Mouse (Mus musculus) heart, embryonic 15.5 days (tissue): ENCODE measurements at regions not wholly inside any gene's neighbourhood (a gene's known extent, or its start where the extent isn't known, plus 50 kb on each side); places are given as distances from the start of the nearest gene placed in this dataset.

Experiments used
- ATAC-seq: fragments of 200-750 bp; cut with Nextera tagmentation; replicated peaks from 2 replicates; pipeline ENCODE4 v1.8.0; 2017; ENCODE audit warnings: low read depth, moderate TSS enrichment; ENCODE audit not compliant: insufficient number of reproducible peaks, insufficient read depth, low FRiP score
- H3K27ac ChIP-seq: fragments of 300-500 bp; sonication (generic); 2 replicates; pipeline ENCODE4 v1.5.1; 2015; ENCODE audit warnings: mild to moderate bottlenecking, inconsistent platforms
- H3K27me3 ChIP-seq: fragments of 300-500 bp; sonication (generic); 2 replicates; pipeline ENCODE4 v1.6.1; 2015; ENCODE audit warnings: inconsistent platforms
- H3K36me3 ChIP-seq: fragments of 300-500 bp; sonication (generic); 2 replicates; pipeline ENCODE4 v1.6.1; 2015; ENCODE audit warnings: mild to moderate bottlenecking, inconsistent platforms
- H3K4me1 ChIP-seq: fragments of 300-500 bp; sonication (generic); replicated peaks from 2 replicates; pipeline ENCODE4 v1.6.1; 2015; ENCODE audit warnings: inconsistent platforms
- H3K4me2 ChIP-seq: fragments of 300-500 bp; sonication (generic); 2 replicates; pipeline ENCODE4 v1.6.1; 2015; ENCODE audit warnings: inconsistent platforms, mild to moderate bottlenecking, moderate library complexity
- H3K4me3 ChIP-seq: fragments of 300-500 bp; sonication (generic); 2 replicates; pipeline ENCODE4 v1.5.1; 2015; ENCODE audit warnings: mild to moderate bottlenecking, inconsistent platforms
- H3K9ac ChIP-seq: fragments of 300-500 bp; sonication (generic); 2 replicates; pipeline ENCODE4 v1.6.1; 2015; ENCODE audit warnings: mild to moderate bottlenecking, inconsistent platforms
- H3K9me3 ChIP-seq: fragments of 300-500 bp; sonication (generic); replicated peaks from 2 replicates; pipeline ENCODE4 v1.6.1; 2016; ENCODE audit warnings: inconsistent platforms
- WGBS: fragments of 180-500 bp; shearing (Covaris S2); methylation state at CpG from one replicate; pipeline ENCODE4 v1.1.7; 2015; ENCODE audit warnings: mixed read lengths; 5-methylcytosine and 5-hydroxymethylcytosine counted together

DNA sequence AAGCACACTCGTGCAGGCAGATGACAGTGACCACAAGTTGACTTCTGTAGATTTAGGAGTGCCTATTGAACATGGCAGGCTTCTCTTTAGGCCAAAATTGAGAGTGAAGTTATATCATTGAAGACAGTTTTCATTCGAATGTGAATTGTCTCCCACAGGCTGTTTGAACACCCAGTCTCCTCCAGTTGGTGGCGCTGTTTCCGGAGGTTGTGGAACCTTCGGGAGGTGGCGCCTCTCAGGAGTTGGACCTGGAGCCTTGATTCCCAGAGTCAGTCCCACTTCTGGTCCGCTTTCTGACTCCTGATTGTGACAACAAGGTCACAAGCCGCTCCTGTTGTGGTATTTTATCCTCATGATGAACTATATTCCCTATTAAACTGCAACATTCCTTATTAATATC lies 254.5 kb downstream of the Gm11077 start:
- WGBS, result 82% methylated on average over 8 of the region's 8 CpGs
- H3K4me1 ChIP-seq, result no peaks in the 10 kb centered on the region
- no peak for ATAC-seq

DNA sequence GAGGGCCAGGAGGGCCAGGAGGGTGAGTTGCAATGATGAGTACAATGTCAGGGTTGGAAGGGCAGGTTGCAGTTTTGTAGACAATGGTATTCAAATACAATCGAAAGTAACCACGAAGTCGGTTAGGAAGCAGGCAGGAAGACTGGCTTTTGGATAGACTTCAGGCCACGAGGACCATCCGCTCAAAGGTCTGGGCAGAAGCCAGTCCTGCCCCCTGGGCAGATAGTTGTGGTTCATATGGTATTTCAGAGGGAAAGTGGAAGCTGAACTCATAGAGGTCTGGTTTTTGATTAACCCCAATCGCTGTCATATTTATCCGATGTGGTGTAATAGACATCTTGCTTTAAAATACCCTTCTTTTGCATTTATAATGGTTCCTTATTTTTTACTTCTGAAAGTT lies 255.2 kb downstream of the Gm11077 start:
- Histone ChIP-seq H3K9me3 (no peaks in the 10 kb centered on the region), H3K36me3 (no peaks in the 10 kb centered on the region), H3K4me3 (no peak overlapping the region), H3K9ac (no peak overlapping the region), H3K4me1 (no peaks in the 10 kb centered on the region), H3K27me3 (no peaks in the 10 kb centered on the region), H3K27ac (no peak overlapping the region), H3K4me2 (no peak overlapping the region)
- WGBS, result 87% methylated on average over 7 of the region's 7 CpGs
- no peak for ATAC-seq

More for the DNA sequence above, 254.5 kb downstream of the Gm11077 start:
- no peaks in the 10 kb centered on the region for H3K27me3 ChIP-seq
- H3K9ac ChIP-seq, result no peak overlapping the region
- H3K4me3 ChIP-seq, result no peak overlapping the region
- no peaks in the 10 kb centered on the region for H3K9me3 ChIP-seq
- H3K4me2 ChIP-seq, result no peak overlapping the region
- no peaks in the 10 kb centered on the region for H3K36me3 ChIP-seq
- H3K27ac ChIP-seq, result no peak overlapping the region

GRCm38 (mm10) chr6:140993643-140994580 lies 255.2 kb upstream of the Pde3a start:
- 79% methylated on average over 13 of the region's 13 CpGs for WGBS
- Histone ChIP-seq H3K9ac (no peak overlapping the region), H3K4me2 (no peak overlapping the region), H3K27me3 (no peaks in the 10 kb centered on the region), H3K27ac (no peak overlapping the region), H3K4me1 (no peaks in the 10 kb centered on the region), H3K36me3 (no peaks in the 10 kb centered on the region), H3K9me3 (no peaks in the 10 kb centered on the region; the same call in 1 of the 2 replicates), H3K4me3 (no peak overlapping the region)
- ATAC-seq, result no peak

DNA sequence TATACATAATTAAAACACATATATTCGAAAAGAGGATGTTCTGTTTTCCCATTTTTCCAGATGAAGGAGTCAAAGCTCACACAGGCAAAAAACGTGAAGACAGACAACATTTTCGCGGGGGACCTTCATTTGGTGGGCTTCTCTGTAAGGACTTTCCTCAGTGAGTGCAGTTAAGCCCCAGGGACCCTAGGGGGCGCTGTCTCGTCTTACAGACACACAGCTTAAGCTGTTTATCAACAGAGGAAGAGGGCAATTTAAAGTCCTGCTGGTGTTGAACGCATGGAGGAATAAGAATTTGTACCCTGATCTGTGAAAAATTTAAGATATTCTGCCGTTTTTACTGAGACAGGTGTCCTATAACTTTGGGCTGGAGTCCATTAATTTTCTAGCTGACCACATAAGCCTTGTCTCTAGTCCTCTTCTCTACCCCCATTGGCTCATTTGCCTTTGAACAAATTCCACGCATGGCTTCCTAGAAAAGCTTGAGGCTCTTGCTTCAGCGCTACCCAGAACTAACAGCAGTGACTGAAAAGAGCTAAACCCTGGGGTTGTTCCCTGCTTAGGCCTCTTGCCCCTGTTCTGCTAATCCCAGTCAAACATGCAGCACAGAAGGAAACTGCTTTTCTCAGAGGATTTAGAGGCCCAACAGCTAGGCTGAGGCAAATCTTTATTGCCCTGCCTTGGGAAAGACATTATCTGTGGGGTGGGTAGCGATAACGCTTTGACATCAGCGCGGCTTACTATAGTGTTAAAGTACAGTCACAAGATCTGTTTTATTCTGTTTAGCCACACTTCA lies 253.5 kb upstream of the Pde3a start:
- Histone ChIP-seq H3K27me3 (no peaks in the 10 kb centered on the region), H3K4me1 (0 out of 2 replicates have a peak, but pooled peaks cover under 1% of the 10 kb centered on the region), H3K9ac (no peak overlapping the region), H3K4me3 (no peak overlapping the region), H3K9me3 (no peaks in the 10 kb centered on the region; the same call in 1 of the 2 replicates), H3K27ac (no peak overlapping the region), H3K36me3 (no peaks in the 10 kb centered on the region), H3K4me2 (no peak overlapping the region)
- WGBS, result 61% methylated on average over 14 of the region's 14 CpGs
- no peak for ATAC-seq

DNA sequence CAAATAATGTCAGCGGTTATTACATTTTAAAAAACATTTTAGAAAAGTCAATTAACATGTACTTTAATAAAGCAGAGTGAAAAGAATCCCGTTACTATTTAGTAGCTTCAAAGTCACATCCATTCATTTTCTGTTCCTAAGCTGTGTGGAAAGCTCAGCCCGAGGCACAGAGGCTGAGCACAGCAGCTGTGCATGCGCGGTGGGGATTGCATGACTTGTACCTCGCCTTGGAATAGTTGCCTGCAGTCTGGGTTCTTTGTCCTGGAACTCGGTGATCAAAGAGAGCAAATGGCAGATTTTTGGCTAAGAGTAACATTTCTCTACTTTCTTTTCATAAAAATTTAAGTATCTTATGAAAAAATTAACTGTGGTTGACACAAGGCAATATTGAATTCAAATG lies 251.0 kb upstream of the Pde3a start:
- no peak overlapping the region for H3K9ac ChIP-seq
- WGBS, result 81% methylated on average over 7 of the region's 7 CpGs
- no peak overlapping the region for H3K27ac ChIP-seq
- H3K27me3 ChIP-seq, result no peaks in the 10 kb centered on the region
- H3K4me3 ChIP-seq, result no peak overlapping the region
- no peaks in the 10 kb centered on the region for H3K36me3 ChIP-seq
- 0 out of 2 replicates have a peak, but pooled peaks cover 3% of the 10 kb centered on the region for H3K4me1 ChIP-seq
- H3K4me2 ChIP-seq, result no peak overlapping the region
- ATAC-seq, result no peak
- H3K9me3 ChIP-seq, result no peaks in the 10 kb centered on the region

- H3K4me3 ChIP-seq, result no peak overlapping the region
- H3K27me3 ChIP-seq, result no peaks in the 10 kb centered on the region
- H3K4me2 ChIP-seq, result no peak overlapping the region
- no peak overlapping the region for H3K9ac ChIP-seq
- no peak for ATAC-seq
- no peak overlapping the region for H3K27ac ChIP-seq
- H3K36me3 ChIP-seq, result no peaks in the 10 kb centered on the region
- 0 out of 2 replicates have a peak, but pooled peaks cover 3% of the 10 kb centered on the region for H3K4me1 ChIP-seq
- no peaks in the 10 kb centered on the region for H3K9me3 ChIP-seq
- WGBS, result 18% methylated on average over 2 of the region's 2 CpGs
Observed at GRCm38 (mm10) chr6:141000552-141000951, 248.5 kb upstream of the Pde3a start.

- H3K27ac ChIP-seq, result no peak overlapping the region
- no peak overlapping the region for H3K4me3 ChIP-seq
- no peaks in the 10 kb centered on the region for H3K9me3 ChIP-seq
- H3K36me3 ChIP-seq, result no peaks in the 10 kb centered on the region
- H3K4me1 ChIP-seq, result 0 out of 2 replicates have a peak, but pooled peaks cover 3% of the 10 kb centered on the region
- ATAC-seq, result no peak
- no peak overlapping the region for H3K9ac ChIP-seq
- WGBS, result 60% methylated on average over 3 of the region's 3 CpGs
- H3K27me3 ChIP-seq, result no peaks in the 10 kb centered on the region
- no peak overlapping the region for H3K4me2 ChIP-seq
Observed at GRCm38 (mm10) chr6:141001306-141001705, 247.8 kb upstream of the Pde3a start.

GRCm38 (mm10) chr6:141015055-141015681 lies 233.9 kb upstream of the Pde3a start:
- H3K4me1 ChIP-seq, result no peaks in the 10 kb centered on the region
- no peak for ATAC-seq
- H3K36me3 ChIP-seq, result no peaks in the 10 kb centered on the region
- H3K4me2 ChIP-seq, result no peak overlapping the region
- 84% methylated on average over 11 of the region's 11 CpGs for WGBS
- no peaks in the 10 kb centered on the region for H3K9me3 ChIP-seq
- H3K4me3 ChIP-seq, result no peak overlapping the region
- no peaks in the 10 kb centered on the region for H3K27me3 ChIP-seq
- H3K9ac ChIP-seq, result no peak overlapping the region
- H3K27ac ChIP-seq, result no peak overlapping the region

DNA sequence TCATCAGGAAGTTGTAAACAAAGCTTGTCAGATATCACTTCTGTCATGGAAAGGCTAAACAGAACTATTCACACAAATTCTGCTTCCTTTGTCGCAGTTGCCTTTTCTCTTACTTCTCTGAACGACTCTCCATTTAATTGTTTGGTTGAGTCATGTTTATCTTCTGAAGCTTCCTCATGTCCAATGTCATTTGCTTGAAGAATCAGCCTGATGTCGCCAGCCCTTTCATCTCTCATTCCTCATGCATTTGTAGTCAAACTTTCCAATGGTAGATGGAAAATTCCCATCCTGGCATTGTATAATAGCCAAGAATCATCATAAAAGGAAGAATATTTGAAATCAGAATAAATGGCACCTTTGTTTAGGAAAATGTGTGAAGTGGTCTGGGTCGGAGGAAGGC lies 225.6 kb upstream of the Pde3a start:
- H3K4me3 ChIP-seq, result no peak overlapping the region
- H3K9me3 ChIP-seq, result no peaks in the 10 kb centered on the region
- no peak overlapping the region for H3K27ac ChIP-seq
- H3K36me3 ChIP-seq, result no peaks in the 10 kb centered on the region
- 69% methylated on average over 4 of the region's 4 CpGs for WGBS
- H3K4me1 ChIP-seq, result no peaks in the 10 kb centered on the region
- no peak overlapping the region for H3K9ac ChIP-seq
- no peak for ATAC-seq
- no peak overlapping the region for H3K4me2 ChIP-seq
- no peaks in the 10 kb centered on the region for H3K27me3 ChIP-seq

- Histone ChIP-seq H3K27me3 (no peaks in the 10 kb centered on the region), H3K36me3 (no peaks in the 10 kb centered on the region), H3K9ac (no peak overlapping the region), H3K4me2 (no peak overlapping the region), H3K27ac (no peak overlapping the region), H3K9me3 (no peaks in the 10 kb centered on the region), H3K4me3 (no peak overlapping the region), H3K4me1 (no peaks in the 10 kb centered on the region)
- no peak for ATAC-seq
- WGBS, result 57% methylated on average over 4 of the region's 4 CpGs
Observed at GRCm38 (mm10) chr6:141027353-141027752, 221.7 kb upstream of the Pde3a start.

GRCm38 (mm10) chr6:141027787-141028186 lies 221.3 kb upstream of the Pde3a start:
- WGBS, result 65% methylated on average over 5 of the region's 5 CpGs

More at GRCm38 (mm10) chr6:141027787-141028186, 221.3 kb upstream of the Pde3a start:
- no peak overlapping the region for H3K27ac ChIP-seq
- no peaks in the 10 kb centered on the region for H3K36me3 ChIP-seq
- no peaks in the 10 kb centered on the region for H3K27me3 ChIP-seq
- no peak for ATAC-seq
- no peak overlapping the region for H3K9ac ChIP-seq
- no peaks in the 10 kb centered on the region for H3K9me3 ChIP-seq
- H3K4me3 ChIP-seq, result no peak overlapping the region
- H3K4me1 ChIP-seq, result no peaks in the 10 kb centered on the region
- H3K4me2 ChIP-seq, result no peak overlapping the region
